Mouse (Mus musculus): ENCODE results near the gene Gm13287.
"Not testable (repeated sequence)": the region's sequence is repeated elsewhere in the genome, so short reads cannot be mapped to it uniquely, and the experiment has no call there.

The Gm13287 gene

DNA sequence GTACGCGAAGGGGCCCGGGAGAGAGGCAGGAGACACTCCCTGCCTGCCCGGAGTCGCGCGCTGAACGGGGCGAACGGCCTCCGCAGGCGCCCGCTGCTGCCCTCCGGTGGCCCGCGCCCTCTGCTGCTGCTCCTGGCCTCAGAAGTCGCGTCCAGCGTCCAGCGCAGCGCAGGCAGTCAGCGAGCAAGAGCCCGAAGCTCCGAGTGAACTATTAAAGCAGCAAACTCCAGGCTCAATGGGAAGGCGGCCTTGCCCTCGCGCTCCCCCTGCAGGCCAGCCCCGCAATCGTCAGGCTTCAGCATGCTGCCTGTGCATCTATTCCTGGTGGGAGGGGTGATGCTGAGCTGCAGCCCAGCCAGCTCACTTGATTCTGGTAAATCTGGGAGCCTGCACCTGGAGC lies at the start of gene Gm13287:
Gm13287 (plus strand) TSS at position 301 of the 400 bp plus-strand sequence.
- not testable (repeated sequence) for DNase-seq (ENCODE audit: low read depth in 1 of 2, low spot score in 2 of 2)

DNA sequence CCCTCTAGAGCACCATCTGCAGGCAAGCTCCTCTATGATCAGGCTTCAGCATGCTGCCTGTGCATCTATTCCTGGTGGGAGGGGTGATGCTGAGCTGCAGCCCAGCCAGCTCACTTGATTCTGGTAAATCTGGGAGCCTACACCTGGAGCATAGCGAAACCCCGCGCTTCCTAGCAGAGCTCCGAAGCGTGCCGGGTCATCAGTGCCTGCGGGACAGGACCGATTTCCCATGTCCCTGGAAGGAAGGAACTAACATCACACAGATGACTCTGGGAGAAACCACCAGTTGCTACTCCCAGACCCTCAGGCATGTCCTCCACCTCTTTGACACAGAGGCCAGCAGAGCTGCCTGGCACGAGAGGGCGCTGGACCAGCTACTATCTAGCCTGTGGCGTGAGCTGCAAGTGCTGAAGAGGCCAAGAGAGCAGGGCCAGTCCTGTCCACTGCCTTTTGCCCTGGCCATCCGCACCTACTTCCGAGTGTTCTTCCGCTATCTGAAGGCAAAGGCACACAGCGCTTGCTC lies 48.2 kb upstream of the Gm13287 start, which contains the start of gene Gm13271:
Gm13271 (plus strand) TSS at position 51 of the 523 bp plus-strand sequence.
- DNase-seq (ENCODE audit: low read depth in 1 of 2, low spot score in 2 of 2) = peak in 1 of 2 experiments; percentile 76

DNA sequence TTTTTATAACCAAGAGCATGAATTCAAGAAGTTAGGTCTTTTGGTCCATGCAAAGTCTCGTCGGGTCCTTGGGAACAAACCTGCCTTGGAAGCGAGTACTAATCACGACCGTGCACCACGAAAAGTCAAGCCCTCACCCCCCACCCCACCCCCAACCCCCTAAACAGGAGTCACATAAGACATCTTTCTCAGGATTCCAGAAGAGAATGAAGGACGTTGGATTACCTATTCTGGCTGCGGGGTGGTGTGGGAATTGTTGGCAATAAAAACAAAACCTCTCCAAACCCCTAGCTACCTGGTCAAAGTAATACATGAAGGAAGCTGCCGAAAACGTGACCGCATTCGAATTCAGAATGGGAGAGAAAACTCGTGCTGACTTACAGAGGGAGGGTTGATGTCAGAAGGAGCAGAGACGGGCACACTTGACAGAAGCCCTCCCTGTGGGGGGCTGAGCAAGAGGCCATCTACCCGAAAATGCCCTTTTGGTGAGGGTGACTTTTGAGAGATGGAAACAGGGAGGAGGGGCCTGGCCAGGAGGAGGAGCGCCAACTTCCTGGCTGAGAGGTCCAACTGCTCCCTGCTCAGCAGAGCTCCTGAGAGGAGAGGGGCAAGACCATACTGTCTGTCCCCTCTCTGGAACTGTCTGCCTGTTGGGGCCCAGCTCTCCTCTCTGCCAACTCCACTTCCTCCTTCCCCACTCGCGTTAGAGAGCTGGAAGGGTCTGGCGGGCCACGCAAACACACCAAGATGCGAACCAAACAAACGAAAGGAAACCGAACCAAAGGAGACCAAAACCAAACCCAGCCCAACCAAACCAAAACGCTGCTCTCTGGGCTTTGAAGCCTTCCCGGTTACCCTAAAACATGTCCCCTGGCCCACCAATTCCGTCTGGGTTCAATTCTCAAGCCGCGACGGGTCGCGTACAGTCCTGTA lies 46.2 kb upstream of the Gm13287 start:
- DNase-seq (ENCODE audit: low read depth in 1 of 2, low spot score in 2 of 2) = not testable (repeated sequence)

DNA sequence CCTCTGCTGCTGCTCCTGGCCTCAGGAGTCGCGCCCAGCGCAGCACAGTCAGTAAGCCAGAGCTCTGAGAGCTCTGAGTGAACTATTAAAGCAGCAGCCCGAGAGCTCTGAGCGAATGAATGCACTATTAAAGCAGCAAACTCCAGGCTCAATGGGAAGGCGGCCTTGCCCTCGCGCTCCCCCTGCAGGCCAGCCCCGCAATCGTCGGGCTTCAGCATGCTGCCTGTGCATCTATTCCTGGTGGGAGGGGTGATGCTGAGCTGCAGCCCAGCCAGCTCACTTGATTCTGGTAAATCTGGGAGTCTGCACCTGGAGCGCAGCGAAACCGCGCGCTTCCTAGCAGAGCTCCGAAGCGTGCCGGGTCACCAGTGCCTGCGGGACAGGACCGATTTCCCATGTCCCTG lies 45.4 kb upstream of the Gm13287 start:
- peak; percentile 85 to 95 for DNase-seq (ENCODE audit: low read depth in 1 of 2, low spot score in 2 of 2)

DNA sequence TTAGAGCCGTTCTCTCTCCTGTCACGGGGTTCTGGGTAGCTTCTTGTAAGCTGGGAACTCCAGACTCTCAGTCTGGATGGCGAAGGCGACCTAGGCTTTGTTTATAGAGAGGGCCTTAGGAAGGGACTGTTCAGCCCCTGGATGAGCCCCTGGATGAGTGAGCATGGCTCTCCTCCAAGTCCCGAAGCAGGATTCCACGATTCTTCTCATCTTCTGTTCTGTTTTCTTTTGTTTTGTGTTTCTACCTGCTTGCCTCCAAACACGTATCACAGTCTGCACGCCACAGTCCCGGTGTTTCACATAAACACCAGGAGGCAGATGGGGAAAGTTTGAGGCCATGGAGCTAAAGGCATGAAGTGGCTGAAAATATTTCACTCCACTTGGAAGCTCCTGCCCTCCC lies 44.3 kb upstream of the Gm13287 start:
- DNase-seq (ENCODE audit: low read depth in 1 of 2, low spot score in 2 of 2) = not testable (repeated sequence)

DNA sequence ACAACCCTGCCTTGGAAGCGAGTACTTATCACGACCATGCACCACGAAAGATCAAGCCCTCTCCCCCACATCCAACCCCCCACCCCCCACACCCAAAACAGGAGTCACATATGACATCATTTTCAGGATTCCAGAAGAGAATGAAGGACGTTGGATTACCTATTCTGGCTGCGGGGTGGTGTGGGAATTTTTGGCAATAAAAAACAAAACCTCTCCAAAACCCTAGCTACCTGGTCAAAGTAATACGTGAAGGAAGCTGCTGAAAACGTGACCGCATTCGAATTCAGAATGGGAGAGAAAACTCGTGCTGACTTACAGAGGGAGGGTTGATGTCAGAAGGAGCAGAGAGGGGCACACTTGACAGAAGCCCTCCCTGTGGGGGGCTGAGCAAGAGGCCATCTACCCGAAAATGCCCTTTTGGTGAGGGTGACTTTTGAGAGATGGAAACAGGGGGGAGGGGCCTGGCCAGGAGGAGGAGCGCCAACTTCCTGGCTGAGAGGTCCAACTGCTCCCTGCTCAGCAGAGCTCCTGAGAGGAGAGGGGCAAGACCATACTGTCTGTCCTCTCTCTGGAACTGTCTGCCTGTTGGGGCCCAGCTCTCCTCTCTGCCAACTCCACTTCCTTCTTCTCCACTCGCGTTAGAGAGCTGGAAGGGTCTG lies 43.3 kb upstream of the Gm13287 start, which contains the start of gene Gm13283:
Gm13283 (plus strand) TSS at position 510 of the 659 bp plus-strand sequence.
- not testable (repeated sequence) for DNase-seq (ENCODE audit: low read depth in 1 of 2, low spot score in 2 of 2)

DNA sequence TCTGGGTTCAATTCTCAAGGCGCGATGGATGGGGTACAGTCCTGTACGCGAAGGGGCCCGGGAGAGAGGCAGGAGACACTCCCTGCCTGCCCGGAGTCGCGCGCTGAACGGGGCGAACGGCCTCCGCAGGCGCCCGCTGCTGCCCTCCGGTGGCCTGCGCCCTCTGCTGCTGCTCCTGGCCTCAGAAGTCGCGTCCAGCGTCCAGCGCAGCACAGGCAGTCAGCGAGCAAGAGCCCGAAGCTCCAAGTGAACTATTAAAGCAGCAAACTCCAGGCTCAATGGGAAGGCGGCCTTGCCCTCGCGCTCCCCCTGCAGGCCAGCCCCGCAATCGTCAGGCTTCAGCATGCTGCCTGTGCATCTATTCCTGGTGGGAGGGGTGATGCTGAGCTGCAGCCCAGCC lies 42.6 kb upstream of the Gm13287 start:
- peak; percentile 63 to 64 for DNase-seq (ENCODE audit: low read depth in 1 of 2, low spot score in 2 of 2)

DNA sequence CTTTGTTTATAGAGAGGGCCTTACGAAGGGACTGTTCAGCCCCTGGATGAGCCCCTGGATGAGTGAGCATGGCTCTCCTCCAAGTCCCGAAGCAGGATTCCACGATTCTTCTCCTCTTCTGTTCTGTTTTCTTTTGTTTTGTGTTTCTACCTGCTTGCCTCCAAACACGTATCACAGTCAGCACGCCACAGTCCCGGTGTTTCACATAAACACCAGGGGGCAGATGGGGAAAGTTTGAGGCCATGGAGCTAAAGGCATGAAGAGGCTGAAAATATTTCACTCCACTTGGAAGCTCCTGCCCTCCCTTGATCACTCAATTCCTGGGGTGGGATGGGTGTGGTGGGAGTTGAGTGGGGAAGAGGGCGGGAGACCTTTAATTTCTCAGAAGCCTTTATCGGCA lies 41.3 kb upstream of the Gm13287 start:
- peak; percentile 67 to 70 for DNase-seq (ENCODE audit: low read depth in 1 of 2, low spot score in 2 of 2)

DNA sequence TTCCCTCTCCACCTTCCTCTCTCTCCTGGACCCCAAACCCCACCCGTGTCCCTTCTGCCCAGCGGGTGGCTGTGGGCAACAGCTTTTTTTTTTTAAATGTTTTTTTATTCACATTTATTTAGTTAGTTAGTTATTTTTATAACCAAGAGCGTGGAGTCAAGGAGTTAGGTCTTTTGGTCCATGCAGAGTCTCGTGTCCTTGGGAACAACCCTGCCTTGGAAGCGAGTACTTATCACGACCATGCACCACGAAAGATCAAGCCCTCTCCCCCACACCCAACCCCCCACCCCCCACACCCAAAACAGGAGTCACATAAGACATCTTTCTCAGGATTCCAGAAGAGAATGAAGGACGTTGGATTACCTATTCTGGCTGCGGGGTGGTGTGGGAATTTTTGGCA lies 40.7 kb upstream of the Gm13287 start:
- DNase-seq (ENCODE audit: low read depth in 1 of 2, low spot score in 2 of 2) = not testable (repeated sequence)

DNA sequence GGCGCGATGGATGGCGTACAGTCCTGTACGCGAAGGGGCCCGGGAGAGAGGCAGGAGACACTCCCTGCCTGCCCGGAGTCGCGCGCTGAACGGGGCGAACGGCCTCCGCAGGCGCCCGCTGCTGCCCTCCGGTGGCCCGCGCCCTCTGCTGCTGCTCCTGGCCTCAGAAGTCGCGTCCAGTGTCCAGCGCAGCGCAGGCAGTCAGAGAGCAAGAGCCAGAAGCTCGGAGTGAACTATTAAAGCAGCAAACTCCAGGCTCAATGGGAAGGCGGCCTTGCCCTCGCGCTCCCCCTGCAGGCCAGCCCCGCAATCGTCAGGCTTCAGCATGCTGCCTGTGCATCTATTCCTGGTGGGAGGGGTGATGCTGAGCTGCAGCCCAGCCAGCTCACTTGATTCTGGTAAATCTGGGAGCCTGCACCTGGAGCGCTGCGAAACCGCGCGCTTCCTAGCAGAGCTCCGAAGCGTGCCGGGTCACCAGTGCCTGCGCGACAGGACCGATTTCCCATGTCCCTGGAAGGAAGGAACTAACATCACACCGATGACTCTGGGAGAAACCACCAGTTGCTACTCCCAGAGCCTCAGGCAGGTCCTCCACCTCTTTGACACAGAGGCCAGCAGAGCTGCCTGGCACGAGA lies 39.6 kb upstream of the Gm13287 start:
- peak in 1 of 2 experiments; percentile 45 for DNase-seq (ENCODE audit: low read depth in 1 of 2, low spot score in 2 of 2)

DNA sequence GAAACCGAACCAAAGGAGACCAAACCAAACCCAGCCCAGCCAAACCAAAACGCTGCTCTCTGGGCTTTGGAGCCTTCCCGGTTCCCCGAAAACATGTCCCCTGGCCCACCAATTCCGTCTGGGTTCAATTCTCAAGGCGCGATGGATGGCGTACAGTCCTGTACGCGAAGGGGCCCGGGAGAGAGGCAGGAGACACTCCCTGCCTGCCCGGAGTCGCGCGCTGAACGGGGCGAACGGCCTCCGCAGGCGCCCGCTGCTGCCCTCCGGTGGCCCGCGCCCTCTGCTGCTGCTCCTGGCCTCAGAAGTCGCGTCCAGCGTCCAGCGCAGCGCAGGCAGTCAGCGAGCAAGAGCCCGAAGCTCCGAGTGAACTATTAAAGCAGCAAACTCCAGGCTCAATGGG lies 29.5 kb upstream of the Gm13287 start, which contains the start of gene Gm13290:
Gm13290 (plus strand) TSS at position 301 of the 400 bp plus-strand sequence.
- not testable (repeated sequence) for DNase-seq (ENCODE audit: low read depth in 1 of 2, low spot score in 2 of 2)

DNA sequence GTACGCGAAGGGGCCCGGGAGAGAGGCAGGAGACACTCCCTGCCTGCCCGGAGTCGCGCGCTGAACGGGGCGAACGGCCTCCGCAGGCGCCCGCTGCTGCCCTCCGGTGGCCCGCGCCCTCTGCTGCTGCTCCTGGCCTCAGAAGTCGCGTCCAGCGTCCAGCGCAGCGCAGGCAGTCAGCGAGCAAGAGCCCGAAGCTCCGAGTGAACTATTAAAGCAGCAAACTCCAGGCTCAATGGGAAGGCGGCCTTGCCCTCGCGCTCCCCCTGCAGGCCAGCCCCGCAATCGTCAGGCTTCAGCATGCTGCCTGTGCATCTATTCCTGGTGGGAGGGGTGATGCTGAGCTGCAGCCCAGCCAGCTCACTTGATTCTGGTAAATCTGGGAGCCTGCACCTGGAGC lies 26.4 kb upstream of the Gm13287 start, which contains the start of gene Gm13289:
Gm13289 (plus strand) TSS at position 301 of the 400 bp plus-strand sequence.
- not testable (repeated sequence) for DNase-seq (ENCODE audit: low read depth in 1 of 2, low spot score in 2 of 2)

DNA sequence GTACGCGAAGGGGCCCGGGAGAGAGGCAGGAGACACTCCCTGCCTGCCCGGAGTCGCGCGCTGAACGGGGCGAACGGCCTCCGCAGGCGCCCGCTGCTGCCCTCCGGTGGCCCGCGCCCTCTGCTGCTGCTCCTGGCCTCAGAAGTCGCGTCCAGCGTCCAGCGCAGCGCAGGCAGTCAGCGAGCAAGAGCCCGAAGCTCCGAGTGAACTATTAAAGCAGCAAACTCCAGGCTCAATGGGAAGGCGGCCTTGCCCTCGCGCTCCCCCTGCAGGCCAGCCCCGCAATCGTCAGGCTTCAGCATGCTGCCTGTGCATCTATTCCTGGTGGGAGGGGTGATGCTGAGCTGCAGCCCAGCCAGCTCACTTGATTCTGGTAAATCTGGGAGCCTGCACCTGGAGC lies 23.5 kb upstream of the Gm13287 start, which contains the start of gene Gm13272:
Gm13272 (plus strand) TSS at position 301 of the 400 bp plus-strand sequence.
- not testable (repeated sequence) for DNase-seq (ENCODE audit: low read depth in 1 of 2, low spot score in 2 of 2)

DNA sequence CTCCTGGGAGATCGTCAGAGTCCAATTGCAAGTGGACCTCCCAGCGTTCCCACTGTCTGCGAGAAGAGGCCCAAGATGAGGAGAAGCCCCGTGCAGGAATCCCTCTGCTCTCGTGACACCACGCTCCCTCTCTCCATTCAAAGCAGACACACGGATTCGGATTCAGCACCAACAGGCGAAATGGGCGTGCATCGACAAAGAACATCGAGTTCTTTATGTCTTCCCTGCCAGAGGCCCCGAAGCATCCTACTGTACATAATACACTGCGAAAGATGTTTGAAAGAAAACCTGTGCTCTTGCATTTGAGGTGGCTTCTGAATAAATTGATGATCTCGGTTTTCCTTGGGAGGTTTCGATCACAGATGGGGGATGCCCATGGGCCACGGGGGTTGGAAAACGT lies 22.7 kb upstream of the Gm13287 start:
- not testable (repeated sequence) for DNase-seq (ENCODE audit: low read depth in 1 of 2, low spot score in 2 of 2)

DNA sequence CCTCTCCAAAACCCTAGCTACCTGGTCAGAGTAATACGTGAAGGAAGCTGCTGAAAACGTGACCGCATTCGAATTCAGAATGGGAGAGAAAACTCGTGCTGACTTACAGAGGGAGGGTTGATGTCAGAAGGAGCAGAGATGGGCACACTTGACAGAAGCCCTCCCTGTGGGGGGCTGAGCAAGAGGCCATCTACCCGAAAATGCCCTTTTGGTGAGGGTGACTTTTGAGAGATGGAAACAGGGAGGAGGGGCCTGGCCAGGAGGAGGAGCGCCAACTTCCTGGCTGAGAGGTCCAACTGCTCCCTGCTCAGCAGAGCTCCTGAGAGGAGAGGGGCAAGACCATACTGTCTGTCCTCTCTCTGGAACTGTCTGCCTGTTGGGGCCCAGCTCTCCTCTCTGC lies 21.2 kb upstream of the Gm13287 start, which contains the start of gene Ifnz:
Ifnz (plus strand) TSS at position 301 of the 400 bp plus-strand sequence.
- DNase-seq (ENCODE audit: low read depth in 1 of 2, low spot score in 2 of 2) = not testable (repeated sequence)

DNA sequence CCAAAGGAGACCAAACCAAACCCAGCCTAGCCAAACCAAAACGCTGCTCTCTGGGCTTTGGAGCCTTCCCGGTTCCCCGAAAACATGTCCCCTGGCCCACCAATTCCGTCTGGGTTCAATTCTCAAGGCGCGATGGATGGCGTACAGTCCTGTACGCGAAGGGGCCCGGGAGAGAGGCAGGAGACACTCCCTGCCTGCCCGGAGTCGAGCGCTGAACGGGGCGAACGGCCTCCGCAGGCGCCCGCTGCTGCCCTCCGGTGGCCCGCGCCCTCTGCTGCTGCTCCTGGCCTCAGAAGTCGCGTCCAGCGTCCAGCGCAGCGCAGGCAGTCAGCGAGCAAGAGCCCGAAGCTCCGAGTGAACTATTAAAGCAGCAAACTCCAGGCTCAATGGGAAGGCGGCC lies 20.7 kb upstream of the Gm13287 start:
- peak in 1 of 2 experiments; percentile 4 for DNase-seq (ENCODE audit: low read depth in 1 of 2, low spot score in 2 of 2)

DNA sequence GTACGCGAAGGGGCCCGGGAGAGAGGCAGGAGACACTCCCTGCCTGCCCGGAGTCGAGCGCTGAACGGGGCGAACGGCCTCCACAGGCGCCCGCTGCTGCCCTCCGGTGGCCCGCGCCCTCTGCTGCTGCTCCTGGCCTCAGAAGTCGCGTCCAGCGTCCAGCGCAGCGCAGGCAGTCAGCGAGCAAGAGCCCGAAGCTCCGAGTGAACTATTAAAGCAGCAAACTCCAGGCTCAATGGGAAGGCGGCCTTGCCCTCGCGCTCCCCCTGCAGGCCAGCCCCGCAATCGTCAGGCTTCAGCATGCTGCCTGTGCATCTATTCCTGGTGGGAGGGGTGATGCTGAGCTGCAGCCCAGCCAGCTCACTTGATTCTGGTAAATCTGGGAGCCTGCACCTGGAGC lies 17.6 kb upstream of the Gm13287 start, which contains the start of gene Gm13276:
Gm13276 (plus strand) TSS at position 301 of the 400 bp plus-strand sequence.
- DNase-seq (ENCODE audit: low read depth in 1 of 2, low spot score in 2 of 2) = not testable (repeated sequence)

DNA sequence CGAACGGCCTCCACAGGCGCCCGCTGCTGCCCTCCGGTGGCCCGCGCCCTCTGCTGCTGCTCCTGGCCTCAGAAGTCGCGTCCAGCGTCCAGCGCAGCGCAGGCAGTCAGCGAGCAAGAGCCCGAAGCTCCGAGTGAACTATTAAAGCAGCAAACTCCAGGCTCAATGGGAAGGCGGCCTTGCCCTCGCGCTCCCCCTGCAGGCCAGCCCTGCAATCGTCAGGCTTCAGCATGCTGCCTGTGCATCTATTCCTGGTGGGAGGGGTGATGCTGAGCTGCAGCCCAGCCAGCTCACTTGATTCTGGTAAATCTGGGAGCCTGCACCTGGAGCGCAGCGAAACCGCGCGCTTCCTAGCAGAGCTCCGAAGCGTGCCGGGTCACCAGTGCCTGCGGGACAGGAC lies 14.7 kb upstream of the Gm13287 start, which contains the start of gene Gm13277:
Gm13277 (plus strand) TSS at position 231 of the 400 bp plus-strand sequence.
- peak in 1 of 2 experiments; percentile 58 for DNase-seq (ENCODE audit: low read depth in 1 of 2, low spot score in 2 of 2)

DNA sequence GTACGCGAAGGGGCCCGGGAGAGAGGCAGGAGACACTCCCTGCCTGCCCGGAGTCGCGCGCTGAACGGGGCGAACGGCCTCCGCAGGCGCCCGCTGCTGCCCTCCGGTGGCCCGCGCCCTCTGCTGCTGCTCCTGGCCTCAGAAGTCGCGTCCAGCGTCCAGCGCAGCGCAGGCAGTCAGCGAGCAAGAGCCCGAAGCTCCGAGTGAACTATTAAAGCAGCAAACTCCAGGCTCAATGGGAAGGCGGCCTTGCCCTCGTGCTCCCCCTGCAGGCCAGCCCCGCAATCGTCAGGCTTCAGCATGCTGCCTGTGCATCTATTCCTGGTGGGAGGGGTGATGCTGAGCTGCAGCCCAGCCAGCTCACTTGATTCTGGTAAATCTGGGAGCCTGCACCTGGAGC lies 11.8 kb upstream of the Gm13287 start, which contains the start of gene Gm13278:
Gm13278 (plus strand) TSS at position 301 of the 400 bp plus-strand sequence.
- DNase-seq (ENCODE audit: low read depth in 1 of 2, low spot score in 2 of 2) = not testable (repeated sequence)
